Mouse (Mus musculus) ZHBTc4 (cell line): Measurements from ENCODE around the gene Tstd2.

Source experiments
- DNase-seq: peaks from one replicate; pipeline ENCODE4 v3.0.0-alpha.2; 2011; ENCODE audit warnings: low read depth, low spot score

Gene Tstd2

GRCm38 (mm10) chr4:46119514-46120094, 18.9 kb downstream of the Tstd2 start:
- DNase-seq, result no peak

- DNase-seq, result no peak
Measured at GRCm38 (mm10) chr4:46117536-46117935, 21.0 kb downstream of the Tstd2 start.

GRCm38 (mm10) chr4:46116544-46117175, 21.8 kb downstream of the Tstd2 start:
- peak; percentile 74 for DNase-seq

GRCm38 (mm10) chr4:46115308-46115707, 23.2 kb downstream of the Tstd2 start:
- DNase-seq, result no peak

- no peak for DNase-seq
Measured at GRCm38 (mm10) chr4:46111361-46111760, 27.1 kb downstream of the Tstd2 start.

GRCm38 (mm10) chr4:46110084-46110483, 28.4 kb downstream of the Tstd2 start:
- no peak for DNase-seq

- no peak for DNase-seq
Measured at GRCm38 (mm10) chr4:46102078-46102769, 36.3 kb downstream of the Tstd2 start.

- DNase-seq, result no peak
Measured at GRCm38 (mm10) chr4:46101211-46101711, 37.2 kb downstream of the Tstd2 start.

GRCm38 (mm10) chr4:46100539-46100938, 38.0 kb downstream of the Tstd2 start:
- no peak for DNase-seq

- no peak for DNase-seq
Measured at GRCm38 (mm10) chr4:46099132-46099531, 39.4 kb downstream of the Tstd2 start.

- no peak for DNase-seq
Measured at GRCm38 (mm10) chr4:46097591-46097990, 40.9 kb downstream of the Tstd2 start.

- DNase-seq, result no peak
Measured at GRCm38 (mm10) chr4:46096546-46096945, 41.9 kb downstream of the Tstd2 start.

- DNase-seq, result no peak
Measured at GRCm38 (mm10) chr4:46095826-46096159, 42.7 kb downstream of the Tstd2 start.

- DNase-seq, result no peak
Measured at GRCm38 (mm10) chr4:46094916-46095825, 43.3 kb downstream of the Tstd2 start.

- DNase-seq, result no peak
Measured at GRCm38 (mm10) chr4:46092429-46093076, 45.9 kb downstream of the Tstd2 start.

- no peak for DNase-seq
Measured at GRCm38 (mm10) chr4:46089524-46090125, 48.9 kb downstream of the Tstd2 start.

GRCm38 (mm10) chr4:46087852-46088251, 50.6 kb downstream of the Tstd2 start:
- DNase-seq, result no peak

GRCm38 (mm10) chr4:46087427-46087771, 51.1 kb downstream of the Tstd2 start:
- DNase-seq, result peak; percentile 9

- DNase-seq, result peak; percentile 48
Measured at GRCm38 (mm10) chr4:46086718-46087426, 51.6 kb downstream of the Tstd2 start.

- no peak for DNase-seq
Measured at GRCm38 (mm10) chr4:46085223-46085811, 53.2 kb downstream of the Tstd2 start.
